Mouse (Mus musculus) hindbrain, embryonic 14.5 days (tissue): Measurements from ENCODE around the gene Frmpd1. TPM values are rescaled to one million over a fixed set of nuclear protein-coding genes. Genes with fewer than 3 reads are reported as not detected.

ENCODE experiments used
- ATAC-seq: fragments of 200-750 bp; cut with Nextera tagmentation; 2 replicates; pipeline ENCODE4 v1.8.0; 2017; ENCODE audit warnings: moderate number of reproducible peaks, mild to moderate bottlenecking, moderate TSS enrichment, moderate library complexity; ENCODE audit not compliant: low FRiP score
- DNase-seq: peaks from one replicate; pipeline ENCODE4 v3.0.0-alpha.2; 2015; ENCODE audit warnings: low spot score
- H3K27ac ChIP-seq: fragments of 300-500 bp; sonication (generic); 2 replicates; pipeline ENCODE4 v1.5.1; 2014; ENCODE audit warnings: mild to moderate bottlenecking, moderate library complexity
- H3K27me3 ChIP-seq: fragments of 300-500 bp; sonication (generic); 2 replicates; pipeline ENCODE4 v1.6.1; 2014; ENCODE audit warnings: mild to moderate bottlenecking, low read length, mixed read lengths; ENCODE audit not compliant: control insufficient read depth, insufficient read depth
- H3K36me3 ChIP-seq: fragments of 300-500 bp; sonication (generic); replicated peaks from 2 replicates; pipeline ENCODE4 v1.6.1; 2014; ENCODE audit not compliant: control insufficient read depth, insufficient read depth
- H3K4me1 ChIP-seq: fragments of 300-500 bp; sonication (generic); replicated peaks from 2 replicates; pipeline ENCODE4 v1.6.1; 2014; ENCODE audit warnings: antibody characterized with exemption, low read length, mixed read lengths; ENCODE audit not compliant: control insufficient read depth, insufficient read depth
- H3K4me2 ChIP-seq: fragments of 300-500 bp; sonication (generic); replicated peaks from 2 replicates; pipeline ENCODE4 v1.6.1; 2014; ENCODE audit warnings: mild to moderate bottlenecking, moderate library complexity
- H3K4me3 ChIP-seq: fragments of 300-500 bp; sonication (generic); replicated peaks from 2 replicates; pipeline ENCODE4 v1.5.1; 2014; ENCODE audit warnings: mild to moderate bottlenecking, low read length
- H3K9ac ChIP-seq: fragments of 300-500 bp; sonication (generic); 2 replicates; pipeline ENCODE4 v1.6.1; 2014
- H3K9me3 ChIP-seq: fragments of 300-500 bp; sonication (generic); 2 replicates; pipeline ENCODE4 v1.6.1; 2016; ENCODE audit warnings: low read length; ENCODE audit not compliant: control insufficient read depth
- WGBS: fragments of 180-500 bp; shearing (Covaris S2); extraction: QIAGEN DNeasy Blood & Tissue Kit; methylation state at CpG from one replicate; pipeline ENCODE4 v1.1.7; 2014; 5-methylcytosine and 5-hydroxymethylcytosine counted together
- polyA plus RNA-seq: library from polyadenylated mRNA; unstranded; fragments of >200 nt; fragmentation: Nextera tagmentation; extraction: Ambion mirVana; gene quantifications from 2 replicates; pipeline ENCODE4 v1.2.1, GENCODE M21; 2014

Gene Frmpd1
- polyA plus RNA-seq, 1 experiment from 2014 or later = 2.4 TPM

DNA sequence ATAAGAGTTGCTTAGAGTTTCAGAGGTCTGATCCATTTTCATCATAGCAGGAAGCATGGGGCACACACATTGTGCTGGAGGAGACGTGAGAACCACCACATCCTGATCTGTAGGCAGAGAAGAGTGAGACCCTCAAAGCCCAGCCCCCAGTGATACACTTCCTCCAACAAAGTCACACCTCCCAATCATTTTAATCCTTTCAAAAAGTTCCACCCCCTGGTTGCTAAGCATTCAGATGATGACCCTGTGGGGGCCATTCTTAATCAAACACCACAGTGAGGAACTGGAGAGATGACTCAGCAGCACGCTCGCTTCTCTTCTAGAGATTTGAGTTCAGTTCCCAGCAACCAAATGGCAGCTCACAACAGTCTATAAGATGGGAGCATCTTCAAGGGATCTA lies 147.8 kb downstream of the Frmpd1 start:
- H3K27me3 ChIP-seq = no peaks in the 10 kb centered on the region
- no peak for DNase-seq
- no peaks in the 10 kb centered on the region for H3K36me3 ChIP-seq
- no peak overlapping the region for H3K4me2 ChIP-seq
- no peaks in the 10 kb centered on the region for H3K4me1 ChIP-seq
- H3K27ac ChIP-seq = no peak overlapping the region
- 68% methylated on average over 3 of the region's 3 CpGs for WGBS
- no peak overlapping the region for H3K4me3 ChIP-seq
- no peak for ATAC-seq
- no peaks in the 10 kb centered on the region for H3K9me3 ChIP-seq
- H3K9ac ChIP-seq = no peak overlapping the region

Other genes with a start within 250 kb of the Frmpd1 start
- 27.0 and 28.5 TPM in 2 replicates for gene Grhpr, start 203.5 kb upstream of the Frmpd1 start, polyA plus RNA-seq
- gene Zbtb5, start 172.5 kb upstream of the Frmpd1 start, polyA plus RNA-seq = 45.7 and 48.7 TPM in 2 replicates
- gene Polr1e, start 166.3 kb upstream of the Frmpd1 start, polyA plus RNA-seq = 32.0 and 37.2 TPM in 2 replicates
- 14.4 and 14.6 TPM in 2 replicates for gene Fbxo10, start 100.3 kb upstream of the Frmpd1 start, polyA plus RNA-seq
- gene Tomm5, start 76.8 kb upstream of the Frmpd1 start, polyA plus RNA-seq = 166 and 176 TPM in 2 replicates
- 21.4 and 25.0 TPM in 2 replicates for gene Trmt10b, start 112.3 kb downstream of the Frmpd1 start, polyA plus RNA-seq
- gene Dcaf10, start 157.2 kb downstream of the Frmpd1 start, polyA plus RNA-seq = 11.9 and 14.7 TPM in 2 replicates
- 32.2 and 32.8 TPM in 2 replicates for gene Exosc3, start 157.9 kb downstream of the Frmpd1 start, polyA plus RNA-seq
- gene Slc25a51, start 223.9 kb downstream of the Frmpd1 start, polyA plus RNA-seq = 69.3 and 79.1 TPM in 2 replicates